Mouse (Mus musculus): ENCODE measurements at regions not wholly inside any gene's neighbourhood (a gene's known extent, or its start where the extent isn't known, plus 50 kb on each side); places are given as distances from the start of the nearest gene placed in this dataset.

GRCm38 (mm10) chr14:116586742-116587141 lies 338.4 kb upstream of the Gpc6 start:
- DNase-seq: no peak

- DNase-seq: no peak
These were observed 335.6 kb upstream of the Gpc6 start for GRCm38 (mm10) chr14:116589529-116589928.

GRCm38 (mm10) chr14:116590111-116590510 lies 335.0 kb upstream of the Gpc6 start:
- no peak for DNase-seq

- DNase-seq: no peak
These were observed 317.0 kb upstream of the Gpc6 start for GRCm38 (mm10) chr14:116608130-116608529.

- DNase-seq: no peak
These were observed 313.9 kb upstream of the Gpc6 start for GRCm38 (mm10) chr14:116611210-116611609.

GRCm38 (mm10) chr14:116632181-116632580 lies 292.9 kb upstream of the Gpc6 start:
- DNase-seq: no peak

- DNase-seq: no peak
These were observed 283.0 kb upstream of the Gpc6 start for GRCm38 (mm10) chr14:116642091-116642490.

- no peak for DNase-seq
These were observed 273.2 kb upstream of the Gpc6 start for GRCm38 (mm10) chr14:116651897-116652296.

- DNase-seq: no peak
These were observed 241.2 kb upstream of the Gpc6 start for GRCm38 (mm10) chr14:116683909-116684308.

GRCm38 (mm10) chr14:116697675-116698074 lies 227.4 kb upstream of the Gpc6 start:
- no peak for DNase-seq

GRCm38 (mm10) chr14:116698437-116698836 lies 226.7 kb upstream of the Gpc6 start:
- DNase-seq: no peak

GRCm38 (mm10) chr14:116734596-116734995 lies 190.5 kb upstream of the Gpc6 start:
- DNase-seq: peak; percentile 20

- DNase-seq: no peak
These were observed 170.5 kb upstream of the Gpc6 start for GRCm38 (mm10) chr14:116754438-116755157.

- DNase-seq: no peak
These were observed 163.7 kb upstream of the Gpc6 start for GRCm38 (mm10) chr14:116761429-116761828.

- peak; percentile 11 for DNase-seq
These were observed 154.0 kb upstream of the Gpc6 start for GRCm38 (mm10) chr14:116771120-116771519.

- no peak for DNase-seq
These were observed 153.4 kb upstream of the Gpc6 start for GRCm38 (mm10) chr14:116771671-116772070.

GRCm38 (mm10) chr14:116779661-116780060 lies 145.5 kb upstream of the Gpc6 start:
- DNase-seq: no peak

- DNase-seq: no peak
These were observed 141.3 kb upstream of the Gpc6 start for GRCm38 (mm10) chr14:116783840-116784239.

- DNase-seq: no peak
These were observed 118.6 kb upstream of the Gpc6 start for GRCm38 (mm10) chr14:116806504-116806903.

- DNase-seq: no peak
These were observed 116.5 kb upstream of the Gpc6 start for GRCm38 (mm10) chr14:116808581-116808980.

- DNase-seq: no peak
These were observed 114.3 kb upstream of the Gpc6 start for GRCm38 (mm10) chr14:116810661-116811345.

- no peak for DNase-seq
These were observed 87.9 kb upstream of the Gpc6 start for GRCm38 (mm10) chr14:116837235-116837634.

- no peak for DNase-seq
These were observed 55.7 kb upstream of the Gpc6 start for GRCm38 (mm10) chr14:116869437-116869836.

- DNase-seq: no peak
These were observed 55.1 kb upstream of the Gpc6 start for GRCm38 (mm10) chr14:116869996-116870395.

Data from adrenal gland, adult 8-10 months (tissue).